Mouse (Mus musculus) WW6 (cell line): ENCODE measurements around the gene Scrg1.
A peak's percentile ranks its signal among the peaks of the same experiment; 100 is the strongest.
"Not testable (repeated sequence)": the region's sequence is repeated elsewhere in the genome, so short reads cannot be mapped to it uniquely, and the experiment has no call there.

ENCODE experiments used
- DNase-seq: peaks from one replicate; pipeline ENCODE4 v3.0.0-alpha.2; 2013; ENCODE audit warnings: low read depth, low spot score

The Scrg1 gene

DNA sequence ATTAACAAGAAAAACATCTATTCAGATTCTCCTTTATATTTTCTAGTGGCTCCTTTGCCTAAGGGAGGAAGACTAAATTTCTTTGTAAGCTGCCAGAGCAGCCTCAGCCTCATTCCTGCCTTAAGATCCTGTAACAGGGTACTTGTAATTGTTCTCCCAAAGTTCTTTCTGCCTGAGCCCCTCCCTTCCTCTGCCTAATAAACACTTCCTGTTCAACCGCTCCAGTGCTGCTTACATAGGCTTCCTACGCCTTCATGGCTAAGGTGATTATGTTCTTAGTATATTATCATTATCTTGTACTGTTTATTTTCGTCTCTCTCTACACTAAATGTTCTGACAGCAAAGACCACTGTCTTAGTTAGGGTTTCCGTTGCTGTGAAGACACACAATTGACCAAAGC lies 52.9 kb downstream of the Scrg1 start:
- DNase-seq: no peak

DNA sequence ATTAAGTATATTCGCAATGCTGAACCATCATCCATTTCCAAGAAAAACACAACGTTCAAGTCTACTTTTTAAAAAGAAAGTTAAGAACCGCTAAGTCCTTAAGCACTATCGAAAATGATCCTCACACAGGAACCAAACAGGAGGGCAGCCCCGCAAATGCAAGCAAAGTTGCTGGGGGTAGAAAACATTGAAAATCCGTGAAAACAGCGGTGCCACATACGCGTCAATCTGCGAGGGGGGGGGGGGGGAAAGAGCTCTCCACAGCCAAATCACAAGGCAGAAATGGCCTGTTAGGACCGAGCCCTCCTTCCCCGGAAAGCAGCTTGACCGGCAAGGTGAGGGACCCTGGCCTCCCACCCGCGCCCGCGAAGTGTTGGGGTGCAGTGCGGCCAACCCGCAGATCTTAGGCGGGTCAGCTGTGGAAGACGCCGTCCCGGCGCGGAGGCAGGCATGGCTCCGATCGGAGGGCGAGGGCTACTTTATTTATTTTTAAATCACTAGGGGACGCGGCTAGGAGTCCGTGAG lies 55.1 kb downstream of the Scrg1 start:
- DNase-seq: no peak

DNA sequence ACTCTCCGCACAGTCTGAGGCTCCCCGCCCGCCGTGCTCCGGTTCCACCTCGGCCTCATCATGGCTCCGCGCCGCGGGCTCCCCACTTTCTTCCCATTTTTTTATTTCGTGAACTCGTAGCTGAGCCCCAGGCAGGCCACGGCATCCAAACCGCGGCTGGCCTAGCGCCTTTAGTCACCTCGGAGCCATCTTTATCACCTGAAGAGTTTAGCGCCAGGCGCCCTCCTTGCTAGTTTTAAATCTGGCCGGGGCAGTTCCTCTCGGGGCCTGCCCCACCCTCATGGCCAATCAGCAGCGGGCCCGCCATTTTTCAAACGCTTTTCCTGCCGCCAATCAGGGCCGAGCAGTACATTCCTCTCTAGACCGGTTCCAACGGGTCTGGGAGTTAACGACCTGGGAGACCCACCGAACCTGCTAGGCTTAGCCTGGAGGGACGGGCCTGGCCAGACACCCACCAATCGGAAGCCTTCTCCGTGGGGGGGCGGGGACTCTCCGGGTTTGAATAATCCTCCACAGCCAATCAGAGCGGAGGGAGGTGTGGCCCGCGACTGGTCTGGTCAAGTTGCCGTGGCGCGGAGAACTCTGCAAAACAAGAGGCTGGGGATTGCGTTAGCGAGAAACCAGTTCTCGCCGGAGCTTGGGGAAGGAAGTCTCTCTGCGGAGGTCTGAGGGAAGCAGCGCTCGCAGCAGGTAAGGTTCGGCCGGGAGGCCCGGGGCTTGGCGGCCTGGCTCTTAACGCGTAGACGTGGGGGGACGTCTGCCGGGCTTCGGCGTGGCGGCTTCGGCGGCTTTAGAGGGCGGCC lies 55.8 kb downstream of the Scrg1 start, which contains the start of gene Hmgb2:
Gene Hmgb2, plus strand, starts transcription at position 592 of the 803 bp plus-strand sequence.
- peak; percentile 100 for DNase-seq

DNA sequence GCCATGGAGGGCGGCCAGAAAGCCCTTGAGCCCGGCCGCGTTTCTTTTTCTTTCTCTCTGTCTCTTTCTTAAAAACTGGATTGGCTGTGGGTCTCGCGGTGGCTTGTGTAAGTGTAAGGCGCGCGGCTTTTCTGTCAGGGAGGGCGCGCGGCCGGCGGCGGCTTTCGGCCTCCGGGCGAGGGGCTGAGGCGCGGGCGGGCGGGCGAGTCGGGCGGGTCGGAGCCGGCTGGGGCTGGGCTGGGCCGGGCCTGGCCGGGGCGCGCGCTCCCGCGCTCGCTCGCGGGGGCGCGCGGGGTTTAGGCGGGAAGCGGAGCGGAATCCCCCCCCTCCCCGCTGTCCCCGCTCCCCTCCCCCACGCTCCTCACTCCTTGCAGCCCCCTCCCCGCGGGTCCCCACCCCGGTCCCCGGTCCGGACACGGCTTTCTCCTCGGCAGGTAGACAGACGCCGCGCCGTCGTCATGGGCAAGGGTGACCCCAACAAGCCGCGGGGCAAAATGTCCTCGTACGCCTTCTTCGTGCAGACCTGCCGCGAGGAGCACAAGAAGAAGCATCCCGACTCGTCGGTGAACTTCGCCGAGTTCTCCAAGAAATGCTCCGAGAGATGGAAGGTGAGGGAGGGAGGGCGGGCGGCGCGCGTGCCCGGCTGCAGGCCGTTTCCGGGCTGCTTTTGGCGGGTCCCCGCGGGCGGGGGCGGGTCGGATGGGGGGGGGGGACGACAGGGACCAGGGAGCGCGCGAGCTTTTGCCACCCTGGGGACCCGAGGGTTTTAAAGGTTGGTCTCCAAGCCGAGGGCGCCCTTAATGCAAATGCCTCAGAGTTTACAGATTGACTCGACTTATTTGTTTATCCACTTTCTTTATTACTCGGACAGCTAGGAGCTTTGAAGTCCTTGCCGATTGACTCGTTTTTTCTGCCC lies 56.7 kb downstream of the Scrg1 start:
- no peak for DNase-seq

DNA sequence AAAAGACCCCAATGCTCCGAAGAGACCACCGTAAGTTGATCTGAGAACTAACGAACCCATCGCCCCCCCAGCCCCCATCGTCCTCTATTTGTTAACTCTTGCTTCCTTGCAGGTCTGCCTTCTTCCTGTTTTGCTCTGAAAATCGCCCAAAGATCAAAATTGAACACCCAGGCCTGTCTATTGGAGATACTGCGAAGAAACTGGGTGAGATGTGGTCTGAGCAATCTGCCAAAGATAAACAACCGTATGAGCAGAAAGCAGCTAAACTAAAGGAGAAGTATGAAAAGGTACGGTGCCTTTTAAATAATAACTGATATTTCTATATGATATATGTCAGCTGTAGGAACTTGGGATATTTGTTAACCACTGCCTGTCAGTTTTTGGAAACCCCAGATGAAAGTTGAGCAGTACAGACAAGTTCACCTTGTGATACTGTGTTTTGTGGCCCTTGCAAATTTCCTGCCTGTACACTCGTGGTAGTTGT lies 57.5 kb downstream of the Scrg1 start:
- not testable (repeated sequence) for DNase-seq

DNA sequence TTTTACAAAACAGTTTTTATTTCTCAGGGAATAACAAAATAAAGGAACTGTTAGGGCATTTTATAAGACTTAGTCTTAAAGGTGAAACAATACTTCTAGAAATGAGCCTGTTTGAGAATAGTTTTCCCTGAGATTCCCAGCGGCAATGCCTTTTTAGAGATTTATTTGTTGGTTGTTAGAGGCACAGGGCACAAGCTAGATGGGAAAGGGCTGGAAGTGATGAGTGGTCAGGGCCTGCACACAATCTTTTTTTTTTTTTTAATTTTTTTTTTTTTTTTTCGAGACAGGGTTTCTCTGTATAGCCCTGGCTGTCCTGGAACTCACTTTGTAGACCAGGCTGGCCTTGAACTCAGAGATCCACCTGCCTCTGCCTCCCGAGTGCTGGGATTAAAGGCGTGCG lies 61.0 kb downstream of the Scrg1 start:
- DNase-seq: not testable (repeated sequence)

DNA sequence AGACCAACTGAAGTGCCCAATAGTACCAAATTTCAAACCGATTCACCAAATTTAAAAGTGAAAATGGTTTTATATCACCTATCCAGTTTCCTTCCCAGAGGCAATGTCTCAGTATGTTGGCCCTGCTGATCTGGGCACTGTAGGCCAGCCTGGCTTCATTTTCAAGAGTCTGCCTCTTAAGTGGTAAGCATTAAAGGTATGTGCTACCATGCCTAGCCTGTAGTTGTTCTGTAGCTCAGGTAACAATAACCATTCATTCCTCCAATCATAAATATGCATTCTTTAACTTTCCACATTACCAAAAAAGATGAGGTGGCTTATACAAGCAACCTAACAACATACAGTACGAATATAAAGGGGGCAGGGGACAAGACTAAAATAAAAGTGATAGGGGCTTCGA lies 62.0 kb downstream of the Scrg1 start:
- DNase-seq: no peak

DNA sequence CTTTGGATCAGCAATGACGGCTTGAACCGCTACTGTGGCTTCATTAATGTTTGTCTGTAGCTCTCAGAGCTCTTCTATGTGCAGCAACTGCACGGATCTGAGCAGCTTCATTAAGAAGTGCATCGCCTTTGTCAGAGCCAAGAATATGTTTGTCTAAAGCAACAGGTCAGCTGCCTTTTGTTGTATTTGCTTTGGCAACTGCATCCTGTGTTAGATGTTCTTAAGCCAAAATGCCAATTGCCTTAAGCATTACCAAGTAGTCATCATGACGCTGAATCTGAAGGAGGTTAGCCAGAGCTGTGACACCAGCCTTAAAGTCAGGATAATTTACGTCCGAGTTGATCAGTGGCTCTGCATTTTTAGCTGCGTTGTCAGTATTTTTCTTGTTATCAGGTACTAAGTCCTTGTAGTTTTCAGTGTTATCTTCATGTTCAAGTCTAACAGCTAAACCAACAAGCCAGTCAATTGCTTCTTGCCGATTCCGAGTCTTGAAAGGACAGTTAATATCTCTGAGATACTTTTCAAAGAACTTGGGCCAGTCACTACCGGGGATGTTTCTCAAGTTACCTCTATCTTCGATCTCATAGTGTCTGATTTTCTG lies 64.6 kb downstream of the Scrg1 start:
- no peak for DNase-seq
